Mouse (Mus musculus): ENCODE data around the gene Sys1. TPM values are rescaled to one million over a fixed set of nuclear protein-coding genes. Genes with fewer than 3 reads are reported as not detected.
A peak's percentile ranks its signal among the peaks of the same experiment; 100 is the strongest.

Gene Sys1
- polyA plus RNA-seq, 1 experiment from 2014 or later, result 24.5 TPM

DNA sequence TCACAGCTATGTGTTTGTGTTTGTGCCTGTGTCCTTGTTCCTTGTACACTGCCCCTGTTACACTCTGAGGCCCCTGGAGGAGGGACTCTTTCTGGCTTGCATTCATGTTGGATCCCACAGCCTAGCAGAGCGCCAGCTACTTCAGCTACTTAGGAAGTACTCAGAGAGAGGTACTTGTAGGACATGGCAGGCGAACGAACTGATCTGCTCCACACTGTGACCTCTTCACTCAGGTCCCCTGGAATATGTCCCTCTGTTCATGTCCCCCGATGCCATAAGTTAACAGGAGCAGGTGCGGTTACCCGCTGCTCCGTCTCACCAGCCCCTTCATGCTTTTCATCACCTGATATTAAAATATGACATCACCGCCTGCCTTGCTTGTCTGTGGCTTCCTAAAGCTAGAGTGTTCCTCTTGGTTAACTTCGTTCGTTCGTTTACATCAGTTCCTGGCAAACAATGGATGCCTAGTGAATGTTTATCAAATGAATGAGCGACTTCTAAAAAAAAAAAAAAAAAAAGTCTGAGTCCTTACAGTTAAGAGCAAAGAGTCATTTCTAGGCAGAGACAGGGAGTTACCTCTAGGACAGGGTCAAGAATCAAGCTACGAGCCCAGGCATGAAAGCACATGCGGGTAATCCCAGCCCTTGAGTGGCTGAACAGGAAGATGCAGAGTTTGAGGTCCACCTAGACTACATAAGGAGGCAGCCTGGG is 3.6 kb upstream of the Sys1 start:
- Histone ChIP-seq H3K36me3 (ENCODE audit: control insufficient read depth, insufficient read depth) (no peaks in the 10 kb centered on the region), H3K9me3 (replicated peaks; ENCODE audit: control insufficient read depth, low read length) (no peaks in the 10 kb centered on the region), H3K4me1 (ENCODE audit: control insufficient read depth, low read depth, low read length) (no peaks in the 10 kb centered on the region; the same call in none of the 2 replicates), H3K27ac (ENCODE audit: low read length) (no peak overlapping the region), H3K9ac (ENCODE audit: low read depth, low read length) (no peak overlapping the region), H3K4me2 (ENCODE audit: low read depth, low read length) (no peak overlapping the region), H3K27me3 (ENCODE audit: control insufficient read depth, insufficient read depth, low read depth, low read length) (no peaks in the 10 kb centered on the region), H3K4me3 (ENCODE audit: low read depth, low read length) (no peak overlapping the region)
- ATAC-seq (ENCODE audit: low read depth), result no peak
- 55% methylated on average over 14 of the region's 14 CpGs for WGBS (ENCODE audit: insufficient replicate concordance)

- Histone ChIP-seq H3K9ac (ENCODE audit: low read depth, low read length) (no peak overlapping the region), H3K9me3 (replicated peaks; ENCODE audit: control insufficient read depth, low read length) (no peaks in the 10 kb centered on the region), H3K4me1 (ENCODE audit: control insufficient read depth, low read depth, low read length) (no peaks in the 10 kb centered on the region; the same call in none of the 2 replicates), H3K36me3 (ENCODE audit: control insufficient read depth, insufficient read depth) (no peaks in the 10 kb centered on the region), H3K4me3 (ENCODE audit: low read depth, low read length) (no peak overlapping the region), H3K27ac (ENCODE audit: low read length) (no peak overlapping the region), H3K27me3 (ENCODE audit: control insufficient read depth, insufficient read depth, low read depth, low read length) (no peaks in the 10 kb centered on the region), H3K4me2 (ENCODE audit: low read depth, low read length) (no peak overlapping the region)
- WGBS (ENCODE audit: insufficient replicate concordance), result 51% methylated on average over 7 of the region's 7 CpGs
- ATAC-seq (ENCODE audit: low read depth), result no peak
Observed at GRCm38 (mm10) chr2:164453887-164454500, 2.8 kb upstream of the Sys1 start.

DNA sequence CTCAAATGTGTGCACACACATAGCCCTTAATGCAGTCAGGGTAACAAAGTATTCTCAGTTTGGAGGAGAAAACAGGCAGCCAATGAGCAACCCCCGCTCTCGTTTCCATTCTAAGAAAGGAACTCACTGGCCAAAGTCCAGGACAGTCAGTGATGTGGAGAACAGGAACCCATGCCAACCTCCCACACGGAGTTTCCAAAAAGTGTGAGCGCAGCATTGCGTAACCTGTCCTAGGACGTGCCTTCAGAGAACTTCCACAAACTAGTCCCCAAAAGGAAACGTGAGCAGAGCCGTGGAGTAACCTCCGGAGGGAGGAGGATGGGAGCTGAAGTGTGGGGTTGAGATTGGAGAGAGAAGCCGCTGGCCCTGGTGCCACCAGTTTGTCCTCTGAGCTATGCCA is 1.9 kb upstream of the Sys1 start:
- peak overlapping the region; percentile 48 for H3K27ac ChIP-seq (ENCODE audit: low read length)
- H3K9me3 ChIP-seq (replicated peaks; ENCODE audit: control insufficient read depth, low read length), result no peaks in the 10 kb centered on the region
- peak; percentile 49 for ATAC-seq (ENCODE audit: low read depth)
- H3K4me3 ChIP-seq (ENCODE audit: low read depth, low read length), result no peak overlapping the region
- H3K4me2 ChIP-seq (ENCODE audit: low read depth, low read length), result no peak overlapping the region
- 40% methylated on average over 10 of the region's 10 CpGs for WGBS (ENCODE audit: insufficient replicate concordance)
- no peaks in the 10 kb centered on the region; the same call in none of the 2 replicates for H3K4me1 ChIP-seq (ENCODE audit: control insufficient read depth, low read depth, low read length)
- H3K9ac ChIP-seq (ENCODE audit: low read depth, low read length), result no peak overlapping the region
- no peaks in the 10 kb centered on the region for H3K36me3 ChIP-seq (ENCODE audit: control insufficient read depth, insufficient read depth)
- H3K27me3 ChIP-seq (ENCODE audit: control insufficient read depth, insufficient read depth, low read depth, low read length), result no peaks in the 10 kb centered on the region

DNA sequence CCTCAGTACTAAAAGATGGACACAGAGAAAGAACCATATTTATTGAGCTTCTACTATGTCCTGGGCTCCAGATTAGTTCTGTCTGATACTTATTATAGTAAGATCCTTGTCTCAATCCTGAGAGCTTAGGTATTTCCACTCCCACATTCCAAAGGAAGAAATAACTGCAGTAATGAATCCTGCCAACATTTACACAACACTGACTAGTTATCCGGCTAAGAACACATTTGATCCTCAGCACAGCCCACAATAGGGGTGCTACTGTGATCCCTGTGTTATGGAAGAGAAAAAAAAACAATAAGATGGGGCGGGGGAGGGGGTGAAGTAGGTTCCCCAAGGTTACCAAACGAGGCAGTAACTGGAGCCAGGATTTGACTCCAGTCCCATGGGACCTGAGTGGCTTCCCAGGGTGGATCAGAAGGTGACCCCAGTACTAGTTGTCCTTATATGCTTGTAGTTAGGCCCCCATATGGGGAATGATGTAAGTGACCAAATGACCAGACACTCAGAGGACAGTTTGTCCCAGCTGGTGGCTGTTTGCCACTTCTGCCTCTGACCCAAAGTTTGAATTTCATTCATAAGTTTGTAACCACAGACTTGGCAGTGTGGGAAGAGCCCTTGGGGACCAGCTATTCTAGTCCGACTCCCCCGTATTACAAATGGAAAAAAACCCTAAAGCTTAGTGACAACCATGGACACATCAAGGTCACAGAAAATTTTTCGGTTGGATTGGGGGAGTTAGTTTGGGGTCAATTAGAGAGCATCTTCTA is 1.2 kb upstream of the Sys1 start:
- H3K36me3 ChIP-seq (ENCODE audit: control insufficient read depth, insufficient read depth), result no peaks in the 10 kb centered on the region
- no peak overlapping the region for H3K9ac ChIP-seq (ENCODE audit: low read depth, low read length)
- no peaks in the 10 kb centered on the region for H3K9me3 ChIP-seq (replicated peaks; ENCODE audit: control insufficient read depth, low read length)
- ATAC-seq (ENCODE audit: low read depth), result no peak
- H3K4me2 ChIP-seq (ENCODE audit: low read depth, low read length), result no peak overlapping the region
- H3K27ac ChIP-seq (ENCODE audit: low read length), result peak overlapping the region; percentile 48; the same call in 1 of the 2 replicates
- H3K4me3 ChIP-seq (ENCODE audit: low read depth, low read length), result no peak overlapping the region
- WGBS (ENCODE audit: insufficient replicate concordance), result 44% methylated on average over 6 of the region's 6 CpGs
- H3K4me1 ChIP-seq (ENCODE audit: control insufficient read depth, low read depth, low read length), result no peaks in the 10 kb centered on the region; the same call in none of the 2 replicates
- H3K27me3 ChIP-seq (ENCODE audit: control insufficient read depth, insufficient read depth, low read depth, low read length), result no peaks in the 10 kb centered on the region

GRCm38 (mm10) chr2:164456413-164456812 is 351 bp upstream of the Sys1 start:
- Histone ChIP-seq H3K36me3 (ENCODE audit: control insufficient read depth, insufficient read depth) (no peaks in the 10 kb centered on the region), H3K9me3 (replicated peaks; ENCODE audit: control insufficient read depth, low read length) (no peaks in the 10 kb centered on the region), H3K27ac (ENCODE audit: low read length) (peak overlapping the region; percentile 27; the same call in 1 of the 2 replicates), H3K4me2 (ENCODE audit: low read depth, low read length) (no peak overlapping the region), H3K4me3 (ENCODE audit: low read depth, low read length) (no peak overlapping the region), H3K4me1 (ENCODE audit: control insufficient read depth, low read depth, low read length) (no peaks in the 10 kb centered on the region; the same call in none of the 2 replicates), H3K9ac (ENCODE audit: low read depth, low read length) (no peak overlapping the region), H3K27me3 (ENCODE audit: control insufficient read depth, insufficient read depth, low read depth, low read length) (no peaks in the 10 kb centered on the region)
- no peak for ATAC-seq (ENCODE audit: low read depth)
- 40% methylated on average over 1 of the region's 1 CpGs for WGBS (ENCODE audit: insufficient replicate concordance)

DNA sequence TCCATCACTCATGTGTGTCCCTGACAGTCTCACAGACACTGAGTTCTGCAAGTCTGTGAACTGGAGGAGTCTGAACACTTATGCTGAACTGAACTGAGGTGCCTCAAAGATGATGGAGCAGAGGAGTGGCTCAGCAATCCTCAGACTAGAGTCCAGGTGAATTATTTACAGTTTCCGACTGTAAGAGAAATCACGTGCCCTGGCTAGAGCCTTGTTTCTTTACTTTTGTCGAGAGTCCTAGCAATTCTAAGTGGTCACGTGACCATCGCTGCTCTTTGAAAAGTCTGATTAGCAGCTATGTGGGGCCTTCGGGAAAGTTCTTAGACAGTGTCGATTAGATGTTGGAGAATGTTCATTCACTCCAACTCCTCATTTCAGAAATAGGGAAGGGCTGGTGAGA is 1.2 kb downstream of the Sys1 start:
- Histone ChIP-seq H3K4me1 (ENCODE audit: control insufficient read depth, low read depth, low read length) (peaks cover 13% of the 10 kb centered on the region), H3K4me3 (ENCODE audit: low read depth, low read length) (no peak overlapping the region), H3K9ac (ENCODE audit: low read depth, low read length) (no peak overlapping the region), H3K27me3 (ENCODE audit: control insufficient read depth, insufficient read depth, low read depth, low read length) (no peaks in the 10 kb centered on the region), H3K9me3 (replicated peaks; ENCODE audit: control insufficient read depth, low read length) (no peaks in the 10 kb centered on the region), H3K27ac (ENCODE audit: low read length) (peak overlapping the region; percentile 79), H3K36me3 (ENCODE audit: control insufficient read depth, insufficient read depth) (no peaks in the 10 kb centered on the region), H3K4me2 (ENCODE audit: low read depth, low read length) (0 out of 2 replicates have a peak overlapping the region, but pooled peaks have one; percentile 17)
- 41% methylated on average over 7 of the region's 7 CpGs for WGBS (ENCODE audit: insufficient replicate concordance)
- no peak for ATAC-seq (ENCODE audit: low read depth)

DNA sequence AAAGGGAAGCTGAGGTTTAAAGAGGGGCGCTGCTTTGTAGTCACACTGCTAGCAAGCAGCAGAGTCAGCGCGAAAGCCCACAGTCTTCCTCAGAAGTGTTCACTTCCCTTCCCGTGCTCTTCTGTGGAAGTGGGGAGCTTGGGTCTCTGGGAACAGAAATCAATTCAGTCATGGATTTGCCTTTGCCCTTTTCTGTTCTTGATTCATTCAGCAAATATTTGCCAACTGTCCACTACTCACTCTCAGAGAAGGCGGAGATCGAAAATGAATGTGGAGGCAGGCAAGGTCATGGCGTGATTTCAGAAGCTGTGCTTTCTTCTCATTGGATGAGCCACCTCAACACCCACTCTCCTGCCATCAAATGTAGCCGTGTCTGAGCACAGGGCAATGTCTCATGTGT is 1.8 kb downstream of the Sys1 start:
- H3K4me2 ChIP-seq (ENCODE audit: low read depth, low read length), result no peak overlapping the region
- H3K36me3 ChIP-seq (ENCODE audit: control insufficient read depth, insufficient read depth), result no peaks in the 10 kb centered on the region
- H3K9ac ChIP-seq (ENCODE audit: low read depth, low read length), result no peak overlapping the region
- peak overlapping the region; percentile 79 for H3K27ac ChIP-seq (ENCODE audit: low read length)
- 32% methylated on average over 8 of the region's 8 CpGs for WGBS (ENCODE audit: insufficient replicate concordance)
- peak; percentile 47 for ATAC-seq (ENCODE audit: low read depth)
- no peaks in the 10 kb centered on the region for H3K9me3 ChIP-seq (replicated peaks; ENCODE audit: control insufficient read depth, low read length)
- H3K4me3 ChIP-seq (ENCODE audit: low read depth, low read length), result no peak overlapping the region
- no peaks in the 10 kb centered on the region for H3K27me3 ChIP-seq (ENCODE audit: control insufficient read depth, insufficient read depth, low read depth, low read length)
- H3K4me1 ChIP-seq (ENCODE audit: control insufficient read depth, low read depth, low read length), result peaks cover 13% of the 10 kb centered on the region

GRCm38 (mm10) chr2:164460745-164461551 is 4.2 kb downstream of the Sys1 start, which contains the start of gene Gm20458:
Gm20458 (plus strand) TSS chr2:164460967.
- ATAC-seq (ENCODE audit: low read depth), result peak; percentile 93
- H3K9ac ChIP-seq (ENCODE audit: low read depth, low read length), result peak within 1 kb of the TSS; percentile 80
- H3K4me3 ChIP-seq (ENCODE audit: low read depth, low read length), result peak within 1 kb of the TSS; percentile 93
- H3K27me3 ChIP-seq (ENCODE audit: control insufficient read depth, insufficient read depth, low read depth, low read length), result no peaks in the 10 kb centered on the region
- H3K27ac ChIP-seq (ENCODE audit: low read length), result peak within 1 kb of the TSS; percentile 77
- peak within 1 kb of the TSS; percentile 89 for H3K4me2 ChIP-seq (ENCODE audit: low read depth, low read length)
- H3K9me3 ChIP-seq (replicated peaks; ENCODE audit: control insufficient read depth, low read length), result no peaks in the 10 kb centered on the region
- H3K36me3 ChIP-seq (ENCODE audit: control insufficient read depth, insufficient read depth), result peaks cover 5% of the 10 kb centered on the region
- under 1% methylated on average over 77 of the region's 79 CpGs for WGBS (ENCODE audit: insufficient replicate concordance)
- H3K4me1 ChIP-seq (ENCODE audit: control insufficient read depth, low read depth, low read length), result peaks cover 13% of the 10 kb centered on the region
